Mouse (Mus musculus) heart, embryonic 13.5 days (tissue): ENCODE results near the gene Gm17174. TPM values are rescaled to one million over a fixed set of nuclear protein-coding genes. Genes with fewer than 3 reads are reported as not detected.
"Not testable (repeated sequence)": the region's sequence is repeated elsewhere in the genome, so short reads cannot be mapped to it uniquely, and the experiment has no call there.

Experiments used
- ATAC-seq: fragments of 200-750 bp; cut with Nextera tagmentation; 2 replicates; pipeline ENCODE4 v1.8.0; 2017; ENCODE audit warnings: moderate TSS enrichment; ENCODE audit not compliant: insufficient number of reproducible peaks, low FRiP score, low TSS enrichment; ENCODE audit errors: extremely low read depth
- H3K27ac ChIP-seq: fragments of 300-500 bp; sonication (generic); replicated peaks from 2 replicates; pipeline ENCODE4 v1.5.1; 2015; ENCODE audit warnings: moderate library complexity, mild to moderate bottlenecking, inconsistent platforms
- H3K27me3 ChIP-seq: fragments of 300-500 bp; sonication (generic); replicated peaks from 2 replicates; pipeline ENCODE4 v1.6.1; 2015; ENCODE audit warnings: mild to moderate bottlenecking, inconsistent platforms
- H3K36me3 ChIP-seq: fragments of 300-500 bp; sonication (generic); 2 replicates; pipeline ENCODE4 v1.6.1; 2015; ENCODE audit warnings: mild to moderate bottlenecking, inconsistent platforms
- H3K4me1 ChIP-seq: fragments of 300-500 bp; sonication (generic); 2 replicates; pipeline ENCODE4 v1.6.1; 2015; ENCODE audit warnings: inconsistent platforms
- H3K4me2 ChIP-seq: fragments of 300-500 bp; sonication (generic); 2 replicates; pipeline ENCODE4 v1.6.1; 2015; ENCODE audit warnings: inconsistent platforms, mild to moderate bottlenecking, moderate library complexity
- H3K4me3 ChIP-seq: fragments of 300-500 bp; sonication (generic); 2 replicates; pipeline ENCODE4 v1.5.1; 2015; ENCODE audit warnings: moderate library complexity, mild to moderate bottlenecking, inconsistent platforms
- H3K9ac ChIP-seq: fragments of 300-500 bp; sonication (generic); 2 replicates; pipeline ENCODE4 v1.6.1; 2015; ENCODE audit warnings: inconsistent platforms, mild to moderate bottlenecking, moderate library complexity
- H3K9me3 ChIP-seq: fragments of 300-500 bp; sonication (generic); 2 replicates; pipeline ENCODE4 v1.6.1; 2016; ENCODE audit warnings: inconsistent platforms
- WGBS: fragments of 180-500 bp; shearing (Covaris S2); methylation state at CpG from one replicate; pipeline ENCODE4 v1.1.7; 2015; ENCODE audit warnings: mixed read lengths; 5-methylcytosine and 5-hydroxymethylcytosine counted together
- polyA plus RNA-seq: library from polyadenylated mRNA; unstranded; fragments of >200 nt; fragmentation: Nextera tagmentation; extraction: Ambion mirVana; gene quantifications from 2 replicates; pipeline ENCODE4 v1.2.1, GENCODE M21; 2015

The Gm17174 gene
- not detected in 2 replicates for polyA plus RNA-seq

- 83% methylated on average over 4 of the region's 4 CpGs for WGBS
- H3K27me3 ChIP-seq, H3K4me2 ChIP-seq, H3K9me3 ChIP-seq, H3K4me1 ChIP-seq, H3K4me3 ChIP-seq, H3K27ac ChIP-seq, H3K36me3 ChIP-seq, ATAC-seq, H3K9ac ChIP-seq: not testable (repeated sequence)
These were observed at the start of gene Gm17174 for GRCm38 (mm10) chr14:51592039-51592438. Gene Gm17174, minus strand, starts transcription at chr14:51592139.

- WGBS, result 76% methylated on average over 1 of the region's 1 CpGs
- not testable (repeated sequence) for H3K27ac ChIP-seq, H3K36me3 ChIP-seq, H3K4me1 ChIP-seq, H3K4me2 ChIP-seq, ATAC-seq, H3K4me3 ChIP-seq, H3K27me3 ChIP-seq, H3K9ac ChIP-seq, H3K9me3 ChIP-seq
These were observed 43.6 kb upstream of the Gm17174 start, which contains the start of gene Gm4181 for GRCm38 (mm10) chr14:51635566-51635965. Gene Gm4181, minus strand, starts transcription at chr14:51635666.

- H3K27ac ChIP-seq, H3K9me3 ChIP-seq, H3K4me3 ChIP-seq, H3K4me2 ChIP-seq, H3K9ac ChIP-seq, H3K4me1 ChIP-seq, H3K36me3 ChIP-seq, ATAC-seq, H3K27me3 ChIP-seq: not testable (repeated sequence)
- 88% methylated on average over 1 of the region's 1 CpGs for WGBS
These were observed 40.5 kb upstream of the Gm17174 start for GRCm38 (mm10) chr14:51632426-51632825.

- no peak within 1 kb of the TSS for H3K4me2 ChIP-seq
- no peaks in the 10 kb centered on the region for H3K9me3 ChIP-seq
- no peak for ATAC-seq
- no peak within 1 kb of the TSS for H3K9ac ChIP-seq
- H3K4me1 ChIP-seq, result no peaks in the 10 kb centered on the region
- no peaks in the 10 kb centered on the region for H3K36me3 ChIP-seq
- WGBS, result 73% methylated on average over 1 of the region's 1 CpGs
- no peaks in the 10 kb centered on the region for H3K27me3 ChIP-seq
- no peak within 1 kb of the TSS for H3K4me3 ChIP-seq
- no peak within 1 kb of the TSS for H3K27ac ChIP-seq
These were observed 19.3 kb upstream of the Gm17174 start, which contains the start of gene Gm17078 for GRCm38 (mm10) chr14:51611210-51611609. Gene Gm17078, minus strand, starts transcription at chr14:51611310.

GRCm38 (mm10) chr14:51573963-51574362 is 18.0 kb downstream of the Gm17174 start, which contains the start of gene Gm17175:
Gene Gm17175, minus strand, starts transcription at chr14:51574063.
- WGBS, result 82% methylated on average over 2 of the region's 2 CpGs
- not testable (repeated sequence) for H3K9ac ChIP-seq, H3K9me3 ChIP-seq, H3K27me3 ChIP-seq, H3K36me3 ChIP-seq, ATAC-seq, H3K4me2 ChIP-seq, H3K4me3 ChIP-seq, H3K27ac ChIP-seq, H3K4me1 ChIP-seq

GRCm38 (mm10) chr14:51552490-51552889 is 39.4 kb downstream of the Gm17174 start, which contains the start of gene Gm5622:
Gene Gm5622, plus strand, starts transcription at chr14:51552790.
- Histone ChIP-seq H3K9me3 (no peaks in the 10 kb centered on the region), H3K4me1 (no peaks in the 10 kb centered on the region), H3K4me2 (no peak within 1 kb of the TSS), H3K4me3 (no peak within 1 kb of the TSS), H3K9ac (no peak within 1 kb of the TSS), H3K27ac (no peak within 1 kb of the TSS), H3K27me3 (no peaks in the 10 kb centered on the region), H3K36me3 (no peaks in the 10 kb centered on the region)
- ATAC-seq, result no peak
- 81% methylated on average over 4 of the region's 4 CpGs for WGBS

Other genes starting within 250 kb of the Gm17174 start
- not detected in 2 replicates for gene Gm7247, start 230.4 kb downstream of the Gm17174 start, polyA plus RNA-seq
- not detected in 2 replicates for gene Vmn2r88, start 181.3 kb downstream of the Gm17174 start, polyA plus RNA-seq
- not detected in 2 replicates for gene Vmn2r89, start 140.3 kb downstream of the Gm17174 start, polyA plus RNA-seq
- gene Gm5622, start 39.3 kb downstream of the Gm17174 start, polyA plus RNA-seq, result not detected in 2 replicates
- gene Gm17175, start 18.1 kb downstream of the Gm17174 start, polyA plus RNA-seq, result not detected in 2 replicates
- not detected in 2 replicates for gene Gm17078, start 19.2 kb upstream of the Gm17174 start, polyA plus RNA-seq
- not detected in 2 replicates for gene Gm4181, start 43.5 kb upstream of the Gm17174 start, polyA plus RNA-seq
- gene Gm17079, start 103.3 kb upstream of the Gm17174 start, polyA plus RNA-seq, result not detected in 2 replicates
- not detected in 2 replicates for gene Gm5800, start 125.0 kb upstream of the Gm17174 start, polyA plus RNA-seq
- gene Ang4, start 181.5 kb upstream of the Gm17174 start, polyA plus RNA-seq, result not detected in 2 replicates
- gene AY358078, start 207.9 kb upstream of the Gm17174 start, polyA plus RNA-seq, result not detected in 2 replicates